Mouse (Mus musculus): ENCODE data around the gene Gm5148. TPM values are rescaled to one million over a fixed set of nuclear protein-coding genes. Genes with fewer than 3 reads are reported as not detected.
A peak's percentile ranks its signal among the peaks of the same experiment; 100 is the strongest.

Gene Gm5148
- polyA plus RNA-seq, 1 experiment from 2014 or later = 11.7 TPM

GRCm38 (mm10) chr3:37744050-37744449 is 19.8 kb upstream of the Gm5148 start:
- no peak for TF ChIP-seq CTCF (IDR thresholded peaks at IDR 0.05)
- TF ChIP-seq EP300 (IDR thresholded peaks at IDR 0.05) = peak; percentile 59; the same call in 1 of the 2 replicates
- no peaks in the 10 kb centered on the region for H3K27me3 ChIP-seq (replicated peaks; ENCODE audit: insufficient read depth, low read length)
- H3K36me3 ChIP-seq (ENCODE audit: insufficient read depth, low read length) = no peaks in the 10 kb centered on the region
- no peaks in the 10 kb centered on the region for H3K4me1 ChIP-seq (ENCODE audit: insufficient read depth, low read depth, low read length)
- ATAC-seq (no peak), DNase-seq (ENCODE audit: low spot score) (peak; percentile 37)
- no peak overlapping the region for H3K4me3 ChIP-seq (ENCODE audit: low read depth, low read length)
- no peak overlapping the region for H3K27ac ChIP-seq (ENCODE audit: low read length)
- H3K9me3 ChIP-seq (ENCODE audit: low read length) = no peaks in the 10 kb centered on the region
- no peak overlapping the region for H3K4me2 ChIP-seq (replicated peaks; ENCODE audit: low read depth, low read length)
- no peak overlapping the region for H3K9ac ChIP-seq (replicated peaks; ENCODE audit: low read depth)
- 71% methylated on average over 2 of the region's 2 CpGs for WGBS

GRCm38 (mm10) chr3:37739996-37740395 is 15.7 kb upstream of the Gm5148 start:
- no peak for DNase-seq (ENCODE audit: low spot score)
- WGBS = 80% methylated on average over 7 of the region's 7 CpGs

DNA sequence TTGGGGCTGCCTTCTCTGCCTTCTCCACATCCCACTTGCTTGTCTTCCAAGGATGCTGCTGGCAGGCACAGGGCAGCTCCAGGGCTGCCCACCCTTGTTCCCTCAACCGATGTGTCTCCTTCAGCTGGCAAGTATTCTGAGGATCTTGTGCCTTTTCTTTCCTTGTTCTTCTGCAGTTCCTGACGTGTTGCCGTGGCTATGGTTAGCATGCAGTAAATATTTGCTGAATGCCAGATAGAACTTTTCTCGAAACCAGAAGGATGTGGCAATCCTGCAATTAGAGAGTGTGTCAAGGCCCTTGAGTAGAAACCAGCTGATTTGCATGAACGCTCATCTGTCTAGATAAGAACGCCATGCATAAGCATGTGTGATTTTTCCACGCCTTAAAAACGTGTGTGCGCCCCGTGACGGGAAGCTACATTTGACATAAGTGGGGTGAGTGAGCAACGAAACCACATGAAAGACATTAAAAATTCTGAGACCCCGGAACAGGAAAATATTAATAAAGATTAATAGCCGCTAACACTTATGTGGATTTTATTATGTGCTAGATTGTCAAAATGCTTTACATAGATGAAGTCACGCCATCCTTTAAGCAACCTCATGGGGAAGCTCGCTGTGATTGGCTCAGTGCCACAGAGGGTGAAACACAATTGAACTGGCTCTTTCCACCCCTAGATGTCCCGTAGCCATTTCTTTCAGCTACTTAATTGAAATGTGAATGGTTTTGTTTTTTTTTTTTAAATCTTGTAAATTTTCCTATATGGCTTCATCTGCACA is 14.1 kb upstream of the Gm5148 start:
- Histone ChIP-seq H3K4me2 (replicated peaks; ENCODE audit: low read depth, low read length) (0 out of 2 replicates have a peak overlapping the region, but pooled peaks have one; percentile 6), H3K4me1 (ENCODE audit: insufficient read depth, low read depth, low read length) (peaks cover 4% of the 10 kb centered on the region; the same call in 1 of the 2 replicates), H3K36me3 (ENCODE audit: insufficient read depth, low read length) (no peaks in the 10 kb centered on the region), H3K4me3 (ENCODE audit: low read depth, low read length) (no peak overlapping the region), H3K9me3 (ENCODE audit: low read length) (no peaks in the 10 kb centered on the region), H3K27ac (ENCODE audit: low read length) (no peak overlapping the region), H3K27me3 (replicated peaks; ENCODE audit: insufficient read depth, low read length) (no peaks in the 10 kb centered on the region), H3K9ac (replicated peaks; ENCODE audit: low read depth) (no peak overlapping the region)
- DNase-seq (ENCODE audit: low spot score) (peak; percentile 75), ATAC-seq (peak; percentile 56)
- 53% methylated on average over 17 of the region's 17 CpGs for WGBS
- TF ChIP-seq EP300 (IDR thresholded peaks at IDR 0.05) (no peak; the same call in 1 of the 2 replicates), CTCF (IDR thresholded peaks at IDR 0.05) (no peak)

More at GRCm38 (mm10) chr3:37739996-37740395, 15.7 kb upstream of the Gm5148 start:
- Histone ChIP-seq H3K27ac (ENCODE audit: low read length) (no peak overlapping the region), H3K36me3 (ENCODE audit: insufficient read depth, low read length) (no peaks in the 10 kb centered on the region), H3K4me1 (ENCODE audit: insufficient read depth, low read depth, low read length) (peaks cover 4% of the 10 kb centered on the region; the same call in 1 of the 2 replicates), H3K4me2 (replicated peaks; ENCODE audit: low read depth, low read length) (no peak overlapping the region), H3K9me3 (ENCODE audit: low read length) (no peaks in the 10 kb centered on the region), H3K27me3 (replicated peaks; ENCODE audit: insufficient read depth, low read length) (no peaks in the 10 kb centered on the region), H3K4me3 (ENCODE audit: low read depth, low read length) (no peak overlapping the region), H3K9ac (replicated peaks; ENCODE audit: low read depth) (no peak overlapping the region)
- TF ChIP-seq CTCF (IDR thresholded peaks at IDR 0.05) = no peak
- no peak for TF ChIP-seq EP300 (IDR thresholded peaks at IDR 0.05)
- no peak for ATAC-seq

DNA sequence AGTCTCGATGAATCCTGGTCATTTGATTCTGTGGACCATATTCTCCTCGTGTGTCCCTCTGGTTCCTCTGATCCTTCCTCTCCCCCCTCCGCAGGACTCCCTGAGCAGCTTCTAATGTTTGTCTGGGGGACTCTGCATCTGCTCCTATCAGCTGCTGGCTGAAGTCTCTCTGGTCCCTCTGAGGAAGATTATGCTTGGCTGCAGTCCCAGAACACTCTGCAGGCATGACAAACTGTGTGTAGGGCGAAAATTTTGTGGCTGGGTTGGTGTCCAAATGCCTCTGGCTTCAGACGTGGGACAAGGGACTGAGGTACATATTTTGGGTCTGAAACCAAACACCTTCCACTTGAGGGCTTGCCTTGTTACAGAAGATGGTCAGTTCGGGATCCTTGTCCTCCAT is 13.1 kb upstream of the Gm5148 start:
- H3K36me3 ChIP-seq (ENCODE audit: insufficient read depth, low read length) = no peaks in the 10 kb centered on the region
- DNase-seq (ENCODE audit: low spot score) (peak; percentile 64), ATAC-seq (peak; percentile 49)
- H3K9me3 ChIP-seq (ENCODE audit: low read length) = no peaks in the 10 kb centered on the region
- WGBS = 22% methylated on average over 6 of the region's 6 CpGs
- no peak for TF ChIP-seq EP300 (IDR thresholded peaks at IDR 0.05)
- TF ChIP-seq CTCF (IDR thresholded peaks at IDR 0.05) = no peak
- 0 out of 2 replicates have a peak overlapping the region, but pooled peaks have one; percentile 20 for H3K27ac ChIP-seq (ENCODE audit: low read length)
- H3K9ac ChIP-seq (replicated peaks; ENCODE audit: low read depth) = no peak overlapping the region
- no peak overlapping the region for H3K4me2 ChIP-seq (replicated peaks; ENCODE audit: low read depth, low read length)
- H3K4me1 ChIP-seq (ENCODE audit: insufficient read depth, low read depth, low read length) = peaks cover 4% of the 10 kb centered on the region; the same call in 1 of the 2 replicates
- no peaks in the 10 kb centered on the region for H3K27me3 ChIP-seq (replicated peaks; ENCODE audit: insufficient read depth, low read length)
- no peak overlapping the region for H3K4me3 ChIP-seq (ENCODE audit: low read depth, low read length)

GRCm38 (mm10) chr3:37735166-37735565 is 10.9 kb upstream of the Gm5148 start:
- no peak; the same call in 1 of the 2 replicates for ATAC-seq
- no peak for TF ChIP-seq CTCF (IDR thresholded peaks at IDR 0.05)
- peaks cover 4% of the 10 kb centered on the region; the same call in 1 of the 2 replicates for H3K4me1 ChIP-seq (ENCODE audit: insufficient read depth, low read depth, low read length)
- peak; percentile 50 for DNase-seq (ENCODE audit: low spot score)
- H3K9me3 ChIP-seq (ENCODE audit: low read length) = no peaks in the 10 kb centered on the region
- H3K36me3 ChIP-seq (ENCODE audit: insufficient read depth, low read length) = no peaks in the 10 kb centered on the region
- whole genome bisulfite sequencing = 38% methylated on average over 6 of the region's 6 CpGs
- H3K9ac ChIP-seq (replicated peaks; ENCODE audit: low read depth) = no peak overlapping the region
- H3K4me2 ChIP-seq (replicated peaks; ENCODE audit: low read depth, low read length) = no peak overlapping the region
- H3K4me3 ChIP-seq (ENCODE audit: low read depth, low read length) = no peak overlapping the region
- H3K27ac ChIP-seq (ENCODE audit: low read length) = no peak overlapping the region
- H3K27me3 ChIP-seq (replicated peaks; ENCODE audit: insufficient read depth, low read length) = no peaks in the 10 kb centered on the region

DNA sequence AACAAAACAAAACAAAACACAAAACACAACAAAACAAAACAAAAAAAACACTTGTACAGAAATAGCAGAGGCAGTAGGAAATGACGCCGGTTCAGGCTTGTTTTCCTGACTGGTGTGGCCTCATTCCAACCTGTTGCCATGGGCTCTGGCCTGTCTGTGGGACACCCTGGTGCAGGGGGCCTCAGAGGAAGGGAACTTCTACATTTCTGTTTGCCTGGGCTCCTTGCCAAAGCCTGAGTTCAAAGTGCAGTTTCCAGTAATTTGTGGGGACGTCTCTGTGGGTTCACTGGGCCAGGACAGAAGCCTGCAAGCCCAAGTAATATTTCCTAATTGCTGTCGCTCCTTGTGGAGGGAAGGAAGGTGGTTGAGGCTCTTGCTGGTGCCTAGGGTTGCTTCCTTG is 4.9 kb upstream of the Gm5148 start:
- no peaks in the 10 kb centered on the region for H3K36me3 ChIP-seq (ENCODE audit: insufficient read depth, low read length)
- 0 out of 2 replicates have a peak overlapping the region, but pooled peaks have one; percentile 32 for H3K27ac ChIP-seq (ENCODE audit: low read length)
- 3% methylated on average over 4 of the region's 4 CpGs for WGBS
- H3K27me3 ChIP-seq (replicated peaks; ENCODE audit: insufficient read depth, low read length) = no peaks in the 10 kb centered on the region
- H3K4me1 ChIP-seq (ENCODE audit: insufficient read depth, low read depth, low read length) = peaks cover 21% of the 10 kb centered on the region; the same call in 1 of the 2 replicates
- no peak overlapping the region for H3K4me2 ChIP-seq (replicated peaks; ENCODE audit: low read depth, low read length)
- H3K9me3 ChIP-seq (ENCODE audit: low read length) = no peaks in the 10 kb centered on the region
- DNase-seq (ENCODE audit: low spot score) (peak; percentile 84), ATAC-seq (peak; percentile 35)
- no peak overlapping the region for H3K9ac ChIP-seq (replicated peaks; ENCODE audit: low read depth)
- no peak for TF ChIP-seq CTCF (IDR thresholded peaks at IDR 0.05)
- peak; percentile 39; the same call in 1 of the 2 replicates for TF ChIP-seq EP300 (IDR thresholded peaks at IDR 0.05)
- no peak overlapping the region for H3K4me3 ChIP-seq (ENCODE audit: low read depth, low read length)

Measured in lung, postnatal 0 days (tissue).